Mouse (Mus musculus): ENCODE data around the gene Gm13288. TPM values are rescaled to one million over a fixed set of nuclear protein-coding genes. Genes with fewer than 3 reads are reported as not detected.

The Gm13288 gene
- polyA plus RNA-seq, 1 experiment from 2014 or later, result 0.09 TPM

DNA sequence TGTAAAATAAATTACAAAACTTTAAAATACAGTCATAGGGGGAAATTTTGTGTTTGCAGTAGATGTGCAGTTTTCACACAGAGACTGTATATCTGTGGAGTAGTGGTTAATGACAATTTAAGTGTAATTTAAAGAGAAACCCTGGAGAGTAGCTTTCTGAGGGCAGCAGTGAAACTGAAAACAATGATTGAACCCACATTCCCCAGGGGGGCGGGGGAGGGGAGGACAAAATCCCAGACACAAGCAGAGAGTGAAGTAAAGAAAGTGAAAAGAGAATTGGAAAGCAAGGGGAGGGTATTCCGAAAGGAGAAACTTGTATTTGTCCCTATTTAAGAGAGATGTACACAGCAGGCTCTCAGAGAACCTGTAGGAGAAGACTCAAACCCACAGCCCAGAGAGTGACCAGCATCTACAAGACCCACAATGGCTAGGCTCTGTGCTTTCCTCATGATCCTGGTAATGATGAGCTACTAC lies 36.1 kb downstream of the Gm13288 start, which contains the start of gene Ifna4:
Gene Ifna4, plus strand, starts transcription at position 424 of the 474 bp plus-strand sequence.
- H3K36me3 ChIP-seq (ENCODE audit: insufficient read depth), result no peaks in the 10 kb centered on the region
- no peak within 1 kb of the TSS for H3K27ac ChIP-seq (ENCODE audit: low read depth)
- no peak within 1 kb of the TSS for H3K9ac ChIP-seq
- no peak within 1 kb of the TSS for H3K4me2 ChIP-seq
- ATAC-seq (ENCODE audit: insufficient read depth), result no peak
- H3K4me1 ChIP-seq (ENCODE audit: insufficient read depth), result no peaks in the 10 kb centered on the region
- no peak within 1 kb of the TSS for H3K4me3 ChIP-seq (ENCODE audit: low read depth, low read length)
- no peak for TF ChIP-seq CTCF (IDR thresholded peaks at IDR 0.05; ENCODE audit: low read depth)
- no peaks in the 10 kb centered on the region for H3K9me3 ChIP-seq (ENCODE audit: low read depth, low read length)
- WGBS, result 41% methylated on average over 2 of the region's 2 CpGs
- DNase-seq, result no peak
- H3K27me3 ChIP-seq (ENCODE audit: insufficient read depth, low read length), result no peaks in the 10 kb centered on the region

GRCm38 (mm10) chr4:88845334-88845733 lies 40.0 kb downstream of the Gm13288 start:
- 34% methylated on average over 2 of the region's 2 CpGs for WGBS
- no peak for TF ChIP-seq CTCF (IDR thresholded peaks at IDR 0.05; ENCODE audit: low read depth)
- H3K4me3 ChIP-seq (ENCODE audit: low read depth, low read length), result no peak overlapping the region

GRCm38 (mm10) chr4:88849698-88850097 lies 44.4 kb downstream of the Gm13288 start, which contains the start of gene Ifna1:
Gene Ifna1, plus strand, starts transcription at chr4:88850087.
- Histone ChIP-seq H3K36me3 (ENCODE audit: insufficient read depth) (no peaks in the 10 kb centered on the region), H3K27ac (ENCODE audit: low read depth) (no peak within 1 kb of the TSS), H3K4me3 (ENCODE audit: low read depth, low read length) (no peak within 1 kb of the TSS), H3K4me2 (no peak within 1 kb of the TSS), H3K9ac (no peak within 1 kb of the TSS), H3K27me3 (ENCODE audit: insufficient read depth, low read length) (no peaks in the 10 kb centered on the region), H3K9me3 (ENCODE audit: low read depth, low read length) (no peaks in the 10 kb centered on the region), H3K4me1 (ENCODE audit: insufficient read depth) (no peaks in the 10 kb centered on the region)
- TF ChIP-seq CTCF (IDR thresholded peaks at IDR 0.05; ENCODE audit: low read depth), result no peak
- DNase-seq, result no peak
- ATAC-seq (ENCODE audit: insufficient read depth), result no peak
- 85% methylated on average over 1 of the region's 1 CpGs for whole genome bisulfite sequencing

More at GRCm38 (mm10) chr4:88845334-88845733, 40.0 kb downstream of the Gm13288 start:
- no peaks in the 10 kb centered on the region for H3K4me1 ChIP-seq (ENCODE audit: insufficient read depth)
- ATAC-seq (ENCODE audit: insufficient read depth) (no peak), DNase-seq (no peak)
- H3K9me3 ChIP-seq (ENCODE audit: low read depth, low read length), result no peaks in the 10 kb centered on the region
- no peak overlapping the region for H3K9ac ChIP-seq
- no peak overlapping the region for H3K27ac ChIP-seq (ENCODE audit: low read depth)
- H3K4me2 ChIP-seq, result no peak overlapping the region
- no peaks in the 10 kb centered on the region for H3K27me3 ChIP-seq (ENCODE audit: insufficient read depth, low read length)
- no peaks in the 10 kb centered on the region for H3K36me3 ChIP-seq (ENCODE audit: insufficient read depth)

GRCm38 (mm10) chr4:88851026-88851763 lies 45.9 kb downstream of the Gm13288 start:
- Histone ChIP-seq H3K4me3 (ENCODE audit: low read depth, low read length) (no peak overlapping the region), H3K4me1 (ENCODE audit: insufficient read depth) (no peaks in the 10 kb centered on the region), H3K36me3 (ENCODE audit: insufficient read depth) (no peaks in the 10 kb centered on the region), H3K27me3 (ENCODE audit: insufficient read depth, low read length) (no peaks in the 10 kb centered on the region), H3K4me2 (no peak overlapping the region), H3K9me3 (ENCODE audit: low read depth, low read length) (no peaks in the 10 kb centered on the region), H3K9ac (no peak overlapping the region), H3K27ac (ENCODE audit: low read depth) (no peak overlapping the region)
- WGBS, result 68% methylated on average over 4 of the region's 4 CpGs
- no peak for DNase-seq
- no peak for ATAC-seq (ENCODE audit: insufficient read depth)
- TF ChIP-seq CTCF (IDR thresholded peaks at IDR 0.05; ENCODE audit: low read depth), result no peak

Other genes starting within 250 kb of the Gm13288 start
- gene Ifna15, start 247.3 kb upstream of the Gm13288 start, polyA plus RNA-seq (2014; fragmentation: Nextera tagmentation; extraction: Ambion mirVana), result not detected in 2 replicates
- not detected in 2 replicates for gene Ifna14, start 233.7 kb upstream of the Gm13288 start, polyA plus RNA-seq (2014; fragmentation: Nextera tagmentation; extraction: Ambion mirVana)
- gene Ifna9, start 213.1 kb upstream of the Gm13288 start, polyA plus RNA-seq (2014; fragmentation: Nextera tagmentation; extraction: Ambion mirVana), result not detected in 2 replicates
- not detected in 2 replicates for gene Ifna12, start 202.2 kb upstream of the Gm13288 start, polyA plus RNA-seq (2014; fragmentation: Nextera tagmentation; extraction: Ambion mirVana)
- not detected in 2 replicates for gene C87499, start 171.1 kb upstream of the Gm13288 start, polyA plus RNA-seq (2014; fragmentation: Nextera tagmentation; extraction: Ambion mirVana)
- not detected in 2 replicates for gene Ifna13, start 161.1 kb upstream of the Gm13288 start, polyA plus RNA-seq (2014; fragmentation: Nextera tagmentation; extraction: Ambion mirVana)
- not detected in 2 replicates for gene Ifna16, start 128.6 kb upstream of the Gm13288 start, polyA plus RNA-seq (2014; fragmentation: Nextera tagmentation; extraction: Ambion mirVana)
- gene Ifna2, start 121.6 kb upstream of the Gm13288 start, polyA plus RNA-seq (2014; fragmentation: Nextera tagmentation; extraction: Ambion mirVana), result not detected in 2 replicates
- not detected in 2 replicates for gene Ifnab, start 114.2 kb upstream of the Gm13288 start, polyA plus RNA-seq (2014; fragmentation: Nextera tagmentation; extraction: Ambion mirVana)
- gene Gm26566, start 83.7 kb upstream of the Gm13288 start, polyA plus RNA-seq (2014; fragmentation: Nextera tagmentation; extraction: Ambion mirVana), result 1.1 TPM in 2 replicates
- gene Klhl9, start 83.1 kb upstream of the Gm13288 start, polyA plus RNA-seq (2014; fragmentation: Nextera tagmentation; extraction: Ambion mirVana), result 117 TPM in 2 replicates
- gene Gm13271, start 50.7 kb upstream of the Gm13288 start, polyA plus RNA-seq (2014; fragmentation: Nextera tagmentation; extraction: Ambion mirVana), result not detected in 2 replicates
- gene Gm13283, start 45.4 kb upstream of the Gm13288 start, polyA plus RNA-seq (2014; fragmentation: Nextera tagmentation; extraction: Ambion mirVana), result 0.27 and 0.33 TPM in 2 replicates
- gene Gm13290, start 31.7 kb upstream of the Gm13288 start, polyA plus RNA-seq (2014; fragmentation: Nextera tagmentation; extraction: Ambion mirVana), result 0.60 TPM in 1 of 2 replicates, not detected in the other
- gene Gm13289, start 28.6 kb upstream of the Gm13288 start, polyA plus RNA-seq (2014; fragmentation: Nextera tagmentation; extraction: Ambion mirVana), result not detected in 2 replicates
- gene Gm13272, start 25.7 kb upstream of the Gm13288 start, polyA plus RNA-seq (2014; fragmentation: Nextera tagmentation; extraction: Ambion mirVana), result not detected in 2 replicates
- 0.14 and 0.26 TPM in 2 replicates for gene Ifnz, start 23.4 kb upstream of the Gm13288 start, polyA plus RNA-seq (2014; fragmentation: Nextera tagmentation; extraction: Ambion mirVana)
- not detected in 2 replicates for gene Gm13276, start 19.8 kb upstream of the Gm13288 start, polyA plus RNA-seq (2014; fragmentation: Nextera tagmentation; extraction: Ambion mirVana)
- gene Gm13277, start 16.9 kb upstream of the Gm13288 start, polyA plus RNA-seq (2014; fragmentation: Nextera tagmentation; extraction: Ambion mirVana), result not detected in 2 replicates
- not detected in 2 replicates for gene Gm13278, start 14.0 kb upstream of the Gm13288 start, polyA plus RNA-seq (2014; fragmentation: Nextera tagmentation; extraction: Ambion mirVana)
- gene Gm13275, start 11.0 kb upstream of the Gm13288 start, polyA plus RNA-seq (2014; fragmentation: Nextera tagmentation; extraction: Ambion mirVana), result not detected in 2 replicates
- not detected in 2 replicates for gene Gm13279, start 8.1 kb upstream of the Gm13288 start, polyA plus RNA-seq (2014; fragmentation: Nextera tagmentation; extraction: Ambion mirVana)
- 1.2 and 1.7 TPM in 2 replicates for gene Gm13285, start 5.9 kb upstream of the Gm13288 start, polyA plus RNA-seq (2014; fragmentation: Nextera tagmentation; extraction: Ambion mirVana)
- not detected in 2 replicates for gene Gm13287, start 2.3 kb upstream of the Gm13288 start, polyA plus RNA-seq (2014; fragmentation: Nextera tagmentation; extraction: Ambion mirVana)
- not detected in 2 replicates for gene Ifna7, start 10.7 kb downstream of the Gm13288 start, polyA plus RNA-seq (2014; fragmentation: Nextera tagmentation; extraction: Ambion mirVana)
- gene Ifna11, start 14.4 kb downstream of the Gm13288 start, polyA plus RNA-seq (2014; fragmentation: Nextera tagmentation; extraction: Ambion mirVana), result not detected in 2 replicates
- not detected in 2 replicates for gene Ifna6, start 21.9 kb downstream of the Gm13288 start, polyA plus RNA-seq (2014; fragmentation: Nextera tagmentation; extraction: Ambion mirVana)
- not detected in 2 replicates for gene Ifna5, start 30.0 kb downstream of the Gm13288 start, polyA plus RNA-seq (2014; fragmentation: Nextera tagmentation; extraction: Ambion mirVana)
- not detected in 2 replicates for gene Ifna4, start 36.3 kb downstream of the Gm13288 start, polyA plus RNA-seq (2014; fragmentation: Nextera tagmentation; extraction: Ambion mirVana)
- not detected in 2 replicates for gene Ifna1, start 44.6 kb downstream of the Gm13288 start, polyA plus RNA-seq (2014; fragmentation: Nextera tagmentation; extraction: Ambion mirVana)
- not detected in 2 replicates for gene Ifne, start 74.7 kb downstream of the Gm13288 start, polyA plus RNA-seq (2014; fragmentation: Nextera tagmentation; extraction: Ambion mirVana)

All from lung, embryonic 14.5 days (tissue).